Mouse (Mus musculus) lung, postnatal 25 days (tissue): Measurements from ENCODE around the gene Glis3.

Experiments used
- DNase-seq: peaks from one replicate; pipeline ENCODE4 v3.0.0; 2022; ENCODE audit warnings: low spot score

Gene Glis3

GRCm38 (mm10) chr19:28478055-28478454, 201.8 kb downstream of the Glis3 start:
- no peak for DNase-seq

- DNase-seq, result no peak
These were observed 202.5 kb downstream of the Glis3 start for GRCm38 (mm10) chr19:28477326-28477863.

GRCm38 (mm10) chr19:28473621-28474020, 206.3 kb downstream of the Glis3 start:
- DNase-seq, result no peak

- no peak for DNase-seq
These were observed 208.7 kb downstream of the Glis3 start for GRCm38 (mm10) chr19:28471144-28471543.

- DNase-seq, result no peak
These were observed 214.1 kb downstream of the Glis3 start for GRCm38 (mm10) chr19:28465779-28466178.

- DNase-seq, result no peak
These were observed 225.5 kb downstream of the Glis3 start for GRCm38 (mm10) chr19:28454331-28454730.

- no peak for DNase-seq
These were observed 226.8 kb downstream of the Glis3 start for GRCm38 (mm10) chr19:28452951-28453520.

- no peak for DNase-seq
These were observed 231.1 kb downstream of the Glis3 start for GRCm38 (mm10) chr19:28448811-28449210.

- no peak for DNase-seq
These were observed 237.7 kb downstream of the Glis3 start for GRCm38 (mm10) chr19:28442161-28442560.

GRCm38 (mm10) chr19:28436457-28437148, 243.3 kb downstream of the Glis3 start:
- no peak for DNase-seq

GRCm38 (mm10) chr19:28428220-28428816, 251.6 kb downstream of the Glis3 start:
- no peak for DNase-seq

GRCm38 (mm10) chr19:28424180-28424579, 255.7 kb downstream of the Glis3 start:
- no peak for DNase-seq

GRCm38 (mm10) chr19:28422939-28423338, 256.9 kb downstream of the Glis3 start:
- DNase-seq, result no peak

GRCm38 (mm10) chr19:28416069-28416468, 263.8 kb downstream of the Glis3 start:
- no peak for DNase-seq

GRCm38 (mm10) chr19:28408787-28409186, 271.1 kb downstream of the Glis3 start:
- DNase-seq, result no peak

- no peak for DNase-seq
These were observed 276.9 kb downstream of the Glis3 start for GRCm38 (mm10) chr19:28402956-28403355.

GRCm38 (mm10) chr19:28395584-28395861, 284.4 kb downstream of the Glis3 start:
- DNase-seq, result no peak

- no peak for DNase-seq
These were observed 284.9 kb downstream of the Glis3 start for GRCm38 (mm10) chr19:28394826-28395583.

- no peak for DNase-seq
These were observed 286.1 kb downstream of the Glis3 start for GRCm38 (mm10) chr19:28393766-28394165.

- DNase-seq, result no peak
These were observed 287.0 kb downstream of the Glis3 start for GRCm38 (mm10) chr19:28392838-28393237.

- no peak for DNase-seq
These were observed 289.0 kb downstream of the Glis3 start for GRCm38 (mm10) chr19:28390920-28391319.

GRCm38 (mm10) chr19:28389146-28389545, 290.7 kb downstream of the Glis3 start:
- DNase-seq, result no peak

- DNase-seq, result no peak
These were observed 296.5 kb downstream of the Glis3 start for GRCm38 (mm10) chr19:28383425-28383824.
